Mouse (Mus musculus) kidney, embryonic 15.5 days (tissue): ENCODE measurements around the gene Mpp2. TPM values are rescaled to one million over a fixed set of nuclear protein-coding genes. Genes with fewer than 3 reads are reported as not detected.

Experiments used
- ATAC-seq: fragments of 200-750 bp; cut with Nextera tagmentation; replicated peaks from 2 replicates; pipeline ENCODE4 v1.8.0; 2017; ENCODE audit warnings: moderate TSS enrichment; ENCODE audit not compliant: low FRiP score
- H3K27ac ChIP-seq: fragments of 300-500 bp; sonication (generic); 2 replicates; pipeline ENCODE4 v1.5.1; 2015; ENCODE audit warnings: mild to moderate bottlenecking, inconsistent platforms
- H3K27me3 ChIP-seq: fragments of 300-500 bp; sonication (generic); 2 replicates; pipeline ENCODE4 v1.6.1; 2015; ENCODE audit warnings: inconsistent platforms
- H3K36me3 ChIP-seq: fragments of 300-500 bp; sonication (generic); 2 replicates; pipeline ENCODE4 v1.6.1; 2015; ENCODE audit warnings: inconsistent platforms
- H3K4me1 ChIP-seq: fragments of 300-500 bp; sonication (generic); 2 replicates; pipeline ENCODE4 v1.6.1; 2015; ENCODE audit warnings: inconsistent platforms
- H3K4me2 ChIP-seq: fragments of 300-500 bp; sonication (generic); 2 replicates; pipeline ENCODE4 v1.6.1; 2015; ENCODE audit warnings: moderate library complexity, mild to moderate bottlenecking, inconsistent platforms
- H3K4me3 ChIP-seq: fragments of 300-500 bp; sonication (generic); replicated peaks from 2 replicates; pipeline ENCODE4 v1.5.1; 2015; ENCODE audit warnings: mild to moderate bottlenecking, inconsistent platforms
- H3K9ac ChIP-seq: fragments of 300-500 bp; sonication (generic); 2 replicates; pipeline ENCODE4 v1.6.1; 2015; ENCODE audit warnings: mild to moderate bottlenecking, inconsistent platforms
- H3K9me3 ChIP-seq: fragments of 300-500 bp; sonication (generic); replicated peaks from 2 replicates; pipeline ENCODE4 v1.6.1; 2016; ENCODE audit warnings: inconsistent platforms
- WGBS: fragments of 180-500 bp; shearing (Covaris S2); methylation state at CpG from one replicate; pipeline ENCODE4 v1.1.7; 2015; ENCODE audit warnings: mixed read lengths; 5-methylcytosine and 5-hydroxymethylcytosine counted together
- polyA plus RNA-seq: library from polyadenylated mRNA; unstranded; fragments of >200 nt; fragmentation: Nextera tagmentation; extraction: Ambion mirVana; gene quantifications from 2 replicates; pipeline ENCODE4 v1.2.1, GENCODE M21; 2015

The Mpp2 gene
- polyA plus RNA-seq, 1 experiment from 2014 or later, result 14.0 TPM

DNA sequence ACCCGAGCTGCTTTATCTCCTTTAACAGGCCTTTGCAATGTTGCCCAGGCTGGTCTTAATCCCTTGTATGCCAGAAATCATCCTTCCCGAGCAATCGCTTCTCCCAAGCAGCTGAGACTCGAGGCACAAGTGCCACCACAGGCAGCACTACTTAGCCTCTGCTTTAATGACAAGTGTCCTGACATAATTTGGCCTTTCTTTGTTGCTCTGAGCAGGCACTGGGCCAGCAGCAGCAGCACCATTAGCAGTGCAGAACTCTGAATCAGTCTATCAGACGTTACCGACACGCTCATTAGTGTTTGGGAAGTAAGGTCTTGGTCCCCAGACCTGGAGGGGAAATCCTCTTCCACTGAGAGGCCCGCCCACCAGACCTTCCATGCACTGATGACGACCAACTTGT lies 68.6 kb downstream of the Mpp2 start:
- Histone ChIP-seq H3K9me3 (no peaks in the 10 kb centered on the region), H3K4me3 (no peak overlapping the region), H3K27ac (no peak overlapping the region), H3K27me3 (peaks cover 23% of the 10 kb centered on the region), H3K9ac (no peak overlapping the region), H3K4me2 (no peak overlapping the region), H3K36me3 (peaks cover 13% of the 10 kb centered on the region), H3K4me1 (peaks cover 21% of the 10 kb centered on the region)
- WGBS, result 81% methylated on average over 9 of the region's 9 CpGs
- ATAC-seq, result no peak

DNA sequence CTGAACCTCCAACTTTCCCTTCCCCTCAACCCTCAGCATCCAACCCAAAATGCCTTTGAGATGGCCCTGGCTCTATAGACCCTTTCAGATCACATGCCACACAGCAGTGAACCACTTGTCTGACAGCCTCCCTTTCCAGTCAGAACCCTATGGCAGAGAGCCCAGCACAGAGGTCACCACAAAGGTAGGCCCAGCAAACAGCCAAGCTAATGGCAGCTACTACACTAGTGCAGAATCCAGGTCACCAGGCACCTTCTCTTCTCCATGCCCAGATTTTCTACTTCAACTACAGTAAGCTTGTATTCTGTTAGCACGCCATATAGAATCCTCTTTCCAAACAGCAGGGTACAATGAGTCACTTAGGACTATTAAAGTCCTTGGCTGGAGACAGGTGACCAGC lies 72.2 kb downstream of the Mpp2 start:
- no peak overlapping the region for H3K4me3 ChIP-seq
- H3K9me3 ChIP-seq, result no peaks in the 10 kb centered on the region
- H3K9ac ChIP-seq, result no peak overlapping the region
- peaks cover 5% of the 10 kb centered on the region; the same call in 1 of the 2 replicates for H3K27me3 ChIP-seq
- H3K4me1 ChIP-seq, result peaks cover 14% of the 10 kb centered on the region
- no peak for ATAC-seq
- peaks cover 15% of the 10 kb centered on the region; the same call in 1 of the 2 replicates for H3K36me3 ChIP-seq
- 0 out of 2 replicates have a peak overlapping the region, but pooled peaks have one; percentile 27 for H3K27ac ChIP-seq
- no peak overlapping the region for H3K4me2 ChIP-seq
- 92% methylated on average over 1 of the region's 1 CpGs for WGBS

GRCm38 (mm10) chr11:102015472-102015871 lies 72.8 kb downstream of the Mpp2 start:
- H3K9me3 ChIP-seq, result no peaks in the 10 kb centered on the region
- H3K36me3 ChIP-seq, result peaks cover 18% of the 10 kb centered on the region; the same call in 1 of the 2 replicates
- H3K27me3 ChIP-seq, result peaks cover 10% of the 10 kb centered on the region; the same call in 1 of the 2 replicates
- peaks cover 14% of the 10 kb centered on the region for H3K4me1 ChIP-seq
- ATAC-seq, result 0 out of 2 replicates have a peak, but pooled peaks have one; percentile 22
- H3K4me2 ChIP-seq, result no peak overlapping the region
- WGBS, result 53% methylated on average over 6 of the region's 6 CpGs
- no peak overlapping the region for H3K9ac ChIP-seq
- no peak overlapping the region for H3K4me3 ChIP-seq
- H3K27ac ChIP-seq, result no peak overlapping the region

DNA sequence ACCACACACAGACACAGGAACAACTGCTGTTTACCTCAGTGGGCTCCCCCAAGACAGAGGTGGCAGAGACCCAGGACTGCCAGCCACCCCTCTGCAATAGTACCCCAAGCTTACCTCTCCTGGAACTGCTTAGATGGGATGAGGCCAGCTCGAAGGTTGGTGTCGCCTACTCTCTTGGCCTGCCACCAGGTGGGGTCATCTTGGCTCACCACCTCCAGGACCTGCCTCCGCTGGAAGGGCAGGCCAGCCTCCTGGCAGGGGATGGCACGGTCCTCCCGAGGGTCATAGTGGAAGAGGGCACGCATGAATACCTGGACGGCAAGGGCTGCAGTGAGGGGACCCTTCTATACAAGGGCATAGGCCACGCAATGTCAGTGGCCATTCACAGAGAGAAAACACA lies 75.1 kb downstream of the Mpp2 start:
- Histone ChIP-seq H3K27me3 (peaks cover 11% of the 10 kb centered on the region; the same call in 1 of the 2 replicates), H3K27ac (no peak overlapping the region), H3K9ac (no peak overlapping the region), H3K4me1 (peaks cover 14% of the 10 kb centered on the region), H3K4me2 (no peak overlapping the region), H3K4me3 (no peak overlapping the region), H3K9me3 (no peaks in the 10 kb centered on the region), H3K36me3 (peaks cover 23% of the 10 kb centered on the region; the same call in 1 of the 2 replicates)
- WGBS, result 79% methylated on average over 8 of the region's 8 CpGs
- no peak for ATAC-seq

GRCm38 (mm10) chr11:102011510-102011909 lies 76.8 kb downstream of the Mpp2 start:
- WGBS, result 85% methylated on average over 8 of the region's 8 CpGs
- H3K4me2 ChIP-seq, result no peak overlapping the region
- no peak overlapping the region for H3K9ac ChIP-seq
- H3K36me3 ChIP-seq, result peaks cover 16% of the 10 kb centered on the region; the same call in 1 of the 2 replicates
- H3K4me3 ChIP-seq, result no peak overlapping the region
- peaks cover 20% of the 10 kb centered on the region; the same call in 1 of the 2 replicates for H3K27me3 ChIP-seq
- ATAC-seq, result no peak
- H3K4me1 ChIP-seq, result peaks cover 14% of the 10 kb centered on the region
- no peak overlapping the region for H3K27ac ChIP-seq
- H3K9me3 ChIP-seq, result no peaks in the 10 kb centered on the region

DNA sequence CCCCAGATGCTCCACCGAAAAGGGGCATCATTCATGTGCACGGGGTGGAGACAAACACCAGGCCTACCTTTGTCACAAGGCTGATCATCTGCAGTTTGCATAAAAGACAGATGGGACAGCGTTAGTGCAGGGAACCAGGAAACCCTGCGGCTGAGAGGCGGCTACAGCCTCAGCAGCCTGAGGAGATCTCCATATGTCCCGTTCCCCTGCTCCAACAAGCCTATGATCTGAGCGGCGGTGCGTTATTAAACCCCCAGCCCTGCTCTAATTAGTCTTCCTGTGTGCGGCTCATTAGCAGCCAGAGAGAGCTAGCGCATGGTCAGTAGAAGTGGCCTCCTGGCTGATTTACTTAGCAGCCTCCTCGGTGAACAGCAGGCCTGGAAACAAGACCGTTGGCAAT lies 78.2 kb downstream of the Mpp2 start:
- no peak for ATAC-seq
- no peak overlapping the region for H3K4me3 ChIP-seq
- peaks cover 2% of the 10 kb centered on the region for H3K4me1 ChIP-seq
- H3K9me3 ChIP-seq, result no peaks in the 10 kb centered on the region
- H3K27ac ChIP-seq, result no peak overlapping the region
- peaks cover 17% of the 10 kb centered on the region for H3K36me3 ChIP-seq
- H3K4me2 ChIP-seq, result no peak overlapping the region
- H3K9ac ChIP-seq, result no peak overlapping the region
- H3K27me3 ChIP-seq, result peaks cover 20% of the 10 kb centered on the region; the same call in 1 of the 2 replicates
- WGBS, result 59% methylated on average over 13 of the region's 13 CpGs

- Histone ChIP-seq H3K9me3 (no peaks in the 10 kb centered on the region), H3K4me3 (no peak overlapping the region)
These were observed 79.2 kb downstream of the Mpp2 start for GRCm38 (mm10) chr11:102008954-102009637.

GRCm38 (mm10) chr11:102008372-102008771 lies 79.9 kb downstream of the Mpp2 start:
- Histone ChIP-seq H3K4me3 (no peak overlapping the region), H3K9ac (no peak overlapping the region), H3K4me1 (no peaks in the 10 kb centered on the region), H3K36me3 (peaks cover 28% of the 10 kb centered on the region), H3K4me2 (no peak overlapping the region), H3K27me3 (peaks cover 20% of the 10 kb centered on the region), H3K27ac (no peak overlapping the region), H3K9me3 (no peaks in the 10 kb centered on the region)
- 92% methylated on average over 8 of the region's 8 CpGs for WGBS
- no peak for ATAC-seq

More at GRCm38 (mm10) chr11:102008954-102009637, 79.2 kb downstream of the Mpp2 start:
- Histone ChIP-seq H3K4me1 (no peaks in the 10 kb centered on the region), H3K36me3 (peaks cover 27% of the 10 kb centered on the region), H3K4me2 (no peak overlapping the region), H3K9ac (no peak overlapping the region), H3K27me3 (peaks cover 20% of the 10 kb centered on the region; the same call in 1 of the 2 replicates), H3K27ac (no peak overlapping the region)
- 82% methylated on average over 15 of the region's 15 CpGs for WGBS
- no peak for ATAC-seq

Other genes with a start within 250 kb of the Mpp2 start
- gene Meox1, start 194.1 kb downstream of the Mpp2 start, polyA plus RNA-seq, result 13.6 and 15.4 TPM in 2 replicates
- 0.83 and 1.4 TPM in 2 replicates for gene Sost, start 121.5 kb downstream of the Mpp2 start, polyA plus RNA-seq
- gene Cfap97d1, start 104.2 kb downstream of the Mpp2 start, polyA plus RNA-seq, result not detected in 2 replicates
- gene Dusp3, start 101.5 kb downstream of the Mpp2 start, polyA plus RNA-seq, result 32.8 and 33.8 TPM in 2 replicates
- gene Mpp3, start 60.1 kb downstream of the Mpp2 start, polyA plus RNA-seq, result 7.8 and 11.0 TPM in 2 replicates
- 0.82 and 1.1 TPM in 2 replicates for gene Cd300lg, start 47.0 kb downstream of the Mpp2 start, polyA plus RNA-seq
- not detected in 2 replicates for gene Ppy, start 12.8 kb upstream of the Mpp2 start, polyA plus RNA-seq
- gene Pyy, start 19.3 kb upstream of the Mpp2 start, polyA plus RNA-seq, result 3.6 TPM in 1 of 2 replicates, not detected in the other
- 0.19 and 0.33 TPM in 2 replicates for gene Nags, start 57.0 kb upstream of the Mpp2 start, polyA plus RNA-seq
- gene Tmem101, start 67.9 kb upstream of the Mpp2 start, polyA plus RNA-seq, result 35.3 and 36.5 TPM in 2 replicates
- gene Lsm12, start 96.8 kb upstream of the Mpp2 start, polyA plus RNA-seq, result 122 and 135 TPM in 2 replicates
- 39.7 and 43.4 TPM in 2 replicates for gene G6pc3, start 101.1 kb upstream of the Mpp2 start, polyA plus RNA-seq
- gene Hdac5, start 141.7 kb upstream of the Mpp2 start, polyA plus RNA-seq, result 47.4 and 48.4 TPM in 2 replicates
- gene BC030867, start 160.4 kb upstream of the Mpp2 start, polyA plus RNA-seq, result 18.1 and 22.2 TPM in 2 replicates
- 0.10 and 0.13 TPM in 2 replicates for gene Asb16, start 180.2 kb upstream of the Mpp2 start, polyA plus RNA-seq
- gene Tmub2, start 196.4 kb upstream of the Mpp2 start, polyA plus RNA-seq, result 48.9 and 57.9 TPM in 2 replicates
- gene Atxn7l3, start 208.1 kb upstream of the Mpp2 start, polyA plus RNA-seq, result 12.3 and 14.0 TPM in 2 replicates
- 95.3 and 100 TPM in 2 replicates for gene Ubtf, start 231.2 kb upstream of the Mpp2 start, polyA plus RNA-seq